Mouse (Mus musculus): ENCODE results near the gene Nid2. TPM values are rescaled to one million over a fixed set of nuclear protein-coding genes. Genes with fewer than 3 reads are reported as not detected.

Nid2 gene
- polyA plus RNA-seq, 1 experiment = 10.5 TPM

- Histone ChIP-seq H3K4me3 (ENCODE audit: low read depth, low read length) (no peak overlapping the region), H3K27ac (ENCODE audit: insufficient read depth, low read depth, low read length) (no peak overlapping the region), H3K4me1 (ENCODE audit: control insufficient read depth, insufficient read depth, insufficient read length, low read length) (no peaks in the 10 kb centered on the region), H3K27me3 (ENCODE audit: control insufficient read depth, insufficient read depth, low read length) (no peaks in the 10 kb centered on the region), H3K36me3 (ENCODE audit: control insufficient read depth, insufficient read depth, low read length) (peaks cover 41% of the 10 kb centered on the region)
- WGBS = 2% methylated on average over 1 of the region's 1 CpGs
- TF ChIP-seq POLR2A (IDR thresholded peaks at IDR 0.05; ENCODE audit: low read depth, low read length) (no peak), CTCF (IDR thresholded peaks at IDR 0.05; ENCODE audit: extremely low read depth, insufficient read length, insufficient replicate concordance, low read depth, low read length) (peak; percentile 62; the same call in 1 of the 2 replicates)
Measured at GRCm38 (mm10) chr14:19817949-19818348, 66.9 kb downstream of the Nid2 start.

GRCm38 (mm10) chr14:19821686-19822085 is 70.6 kb downstream of the Nid2 start:
- Histone ChIP-seq H3K27ac (ENCODE audit: insufficient read depth, low read depth, low read length) (no peak overlapping the region), H3K4me3 (ENCODE audit: low read depth, low read length) (no peak overlapping the region), H3K27me3 (ENCODE audit: control insufficient read depth, insufficient read depth, low read length) (no peaks in the 10 kb centered on the region), H3K36me3 (ENCODE audit: control insufficient read depth, insufficient read depth, low read length) (peaks cover 18% of the 10 kb centered on the region), H3K4me1 (ENCODE audit: control insufficient read depth, insufficient read depth, insufficient read length, low read length) (no peaks in the 10 kb centered on the region)
- WGBS = 97% methylated on average over 5 of the region's 5 CpGs
- no peak for TF ChIP-seq POLR2A (IDR thresholded peaks at IDR 0.05; ENCODE audit: low read depth, low read length)
- no peak for TF ChIP-seq CTCF (IDR thresholded peaks at IDR 0.05; ENCODE audit: extremely low read depth, insufficient read length, insufficient replicate concordance, low read depth, low read length)

- Histone ChIP-seq H3K27me3 (ENCODE audit: control insufficient read depth, insufficient read depth, low read length) (0 out of 2 replicates have a peak, but pooled peaks cover under 1% of the 10 kb centered on the region), H3K4me3 (ENCODE audit: low read depth, low read length) (peak within 1 kb of the TSS; percentile 89), H3K4me1 (ENCODE audit: control insufficient read depth, insufficient read depth, insufficient read length, low read length) (no peaks in the 10 kb centered on the region), H3K36me3 (ENCODE audit: control insufficient read depth, insufficient read depth, low read length) (peaks cover 10% of the 10 kb centered on the region), H3K27ac (ENCODE audit: insufficient read depth, low read depth, low read length) (peak within 1 kb of the TSS; percentile 39; the same call in 1 of the 2 replicates)
- WGBS = under 1% methylated on average over 80 of the region's 80 CpGs
- TF ChIP-seq POLR2A (IDR thresholded peaks at IDR 0.05; ENCODE audit: low read depth, low read length) = peak; percentile 12; the same call in 1 of the 2 replicates
- no peak for TF ChIP-seq CTCF (IDR thresholded peaks at IDR 0.05; ENCODE audit: extremely low read depth, insufficient read length, insufficient replicate concordance, low read depth, low read length)
Measured at GRCm38 (mm10) chr14:19823321-19824142, 72.5 kb downstream of the Nid2 start, which contains the start of gene Rtraf. Gene Rtraf, minus strand, starts transcription at chr14:19823824.

GRCm38 (mm10) chr14:19825481-19825880 is 74.4 kb downstream of the Nid2 start:
- Histone ChIP-seq H3K4me3 (ENCODE audit: low read depth, low read length) (no peak overlapping the region), H3K27ac (ENCODE audit: insufficient read depth, low read depth, low read length) (no peak overlapping the region), H3K27me3 (ENCODE audit: control insufficient read depth, insufficient read depth, low read length) (peaks cover 3% of the 10 kb centered on the region; the same call in 1 of the 2 replicates), H3K4me1 (ENCODE audit: control insufficient read depth, insufficient read depth, insufficient read length, low read length) (no peaks in the 10 kb centered on the region), H3K36me3 (ENCODE audit: control insufficient read depth, insufficient read depth, low read length) (peaks cover 4% of the 10 kb centered on the region)
- TF ChIP-seq POLR2A (IDR thresholded peaks at IDR 0.05; ENCODE audit: low read depth, low read length) = no peak
- TF ChIP-seq CTCF (IDR thresholded peaks at IDR 0.05; ENCODE audit: extremely low read depth, insufficient read length, insufficient replicate concordance, low read depth, low read length) = no peak
- 69% methylated on average over 11 of the region's 11 CpGs for WGBS

GRCm38 (mm10) chr14:19836289-19836688 is 85.2 kb downstream of the Nid2 start:
- Histone ChIP-seq H3K27ac (ENCODE audit: insufficient read depth, low read depth, low read length) (no peak overlapping the region), H3K27me3 (ENCODE audit: control insufficient read depth, insufficient read depth, low read length) (no peaks in the 10 kb centered on the region), H3K4me3 (ENCODE audit: low read depth, low read length) (no peak overlapping the region), H3K36me3 (ENCODE audit: control insufficient read depth, insufficient read depth, low read length) (no peaks in the 10 kb centered on the region), H3K4me1 (ENCODE audit: control insufficient read depth, insufficient read depth, insufficient read length, low read length) (no peaks in the 10 kb centered on the region)
- WGBS = 77% methylated on average over 3 of the region's 3 CpGs
- no peak for TF ChIP-seq POLR2A (IDR thresholded peaks at IDR 0.05; ENCODE audit: low read depth, low read length)
- TF ChIP-seq CTCF (IDR thresholded peaks at IDR 0.05; ENCODE audit: extremely low read depth, insufficient read length, insufficient replicate concordance, low read depth, low read length) = no peak

GRCm38 (mm10) chr14:19839600-19840332 is 88.7 kb downstream of the Nid2 start:
- no peaks in the 10 kb centered on the region for H3K4me1 ChIP-seq (ENCODE audit: control insufficient read depth, insufficient read depth, insufficient read length, low read length)
- WGBS = 25% methylated on average over 15 of the region's 15 CpGs
- TF ChIP-seq CTCF (IDR thresholded peaks at IDR 0.05; ENCODE audit: extremely low read depth, insufficient read length, insufficient replicate concordance, low read depth, low read length) = peak; percentile 68; the same call in 1 of the 2 replicates
- TF ChIP-seq POLR2A (IDR thresholded peaks at IDR 0.05; ENCODE audit: low read depth, low read length) = no peak

GRCm38 (mm10) chr14:19853471-19853870 is 102.4 kb downstream of the Nid2 start:
- Histone ChIP-seq H3K4me3 (ENCODE audit: low read depth, low read length) (no peak overlapping the region), H3K27ac (ENCODE audit: insufficient read depth, low read depth, low read length) (no peak overlapping the region), H3K4me1 (ENCODE audit: control insufficient read depth, insufficient read depth, insufficient read length, low read length) (no peaks in the 10 kb centered on the region), H3K27me3 (ENCODE audit: control insufficient read depth, insufficient read depth, low read length) (no peaks in the 10 kb centered on the region), H3K36me3 (ENCODE audit: control insufficient read depth, insufficient read depth, low read length) (no peaks in the 10 kb centered on the region)
- TF ChIP-seq CTCF (IDR thresholded peaks at IDR 0.05; ENCODE audit: extremely low read depth, insufficient read length, insufficient replicate concordance, low read depth, low read length) = no peak
- TF ChIP-seq POLR2A (IDR thresholded peaks at IDR 0.05; ENCODE audit: low read depth, low read length) = no peak
- WGBS = 48% methylated on average over 3 of the region's 3 CpGs

More at GRCm38 (mm10) chr14:19839600-19840332, 88.7 kb downstream of the Nid2 start:
- Histone ChIP-seq H3K36me3 (ENCODE audit: control insufficient read depth, insufficient read depth, low read length) (no peaks in the 10 kb centered on the region), H3K4me3 (ENCODE audit: low read depth, low read length) (no peak overlapping the region), H3K27ac (ENCODE audit: insufficient read depth, low read depth, low read length) (no peak overlapping the region), H3K27me3 (ENCODE audit: control insufficient read depth, insufficient read depth, low read length) (no peaks in the 10 kb centered on the region)

All from small intestine, adult 2 months (tissue).